30 mouse cellular contexts compared by ENCODE assay signal in genomic region chr13:109181363-109181762, GRCm38 (mm10).
DNase-seq lines count a peak whose midpoint lies in the region; ATAC-seq and TF ChIP-seq lines count a peak whose summit lies in the region.
"Had no signal": no experiment of that assay in that cellular context is flagged by ENCODE, and none has a peak within 500 bp of the region (broad histone marks: within the 10 kb centered on the region; RNA-seq: fewer than 3 reads in every experiment).

No protein-coding gene starts in this region.

- no peak overlapping the region for H3K9ac ChIP-seq in kidney, embryonic 16.5 days (replicated peaks; ENCODE audit: low read length)
- H3K9ac ChIP-seq in hindbrain, embryonic 13.5 days: no peak overlapping the region
- H3K9ac ChIP-seq: embryonic facial prominence, embryonic 12.5 days; embryonic facial prominence, embryonic 15.5 days; forebrain, embryonic 12.5 days; heart, embryonic 12.5 days; heart, embryonic 15.5 days; hindbrain, embryonic 14.5 days had no signal

- TF ChIP-seq CTCF in kidney, adult 2 months (conservative IDR thresholded peaks at IDR 0.05; ENCODE audit: insufficient read depth, insufficient read length, low read depth, low read length): no peak

- H3K27ac ChIP-seq in kidney, adult 2 months (ENCODE audit: insufficient read depth, low read depth, low read length): no peak overlapping the region
- no peak overlapping the region for H3K27ac ChIP-seq in kidney, embryonic 16.5 days (ENCODE audit: low read length)
- no peak overlapping the region for H3K27ac ChIP-seq in hindbrain, embryonic 13.5 days
- H3K27ac ChIP-seq: embryonic facial prominence, embryonic 12.5 days; embryonic facial prominence, embryonic 15.5 days; forebrain, embryonic 12.5 days; heart, embryonic 15.5 days; hindbrain, embryonic 10.5 days; hindbrain, embryonic 14.5 days; hindbrain, postnatal 0 days had no signal

- H3K4me1 ChIP-seq in kidney, adult 2 months (ENCODE audit: control insufficient read depth, insufficient read depth, low read length): no peaks in the 10 kb centered on the region
- H3K4me1 ChIP-seq in kidney, embryonic 16.5 days (ENCODE audit: insufficient read depth, low read length): no peaks in the 10 kb centered on the region
- no peaks in the 10 kb centered on the region for H3K4me1 ChIP-seq in hindbrain, embryonic 13.5 days (replicated peaks)
- H3K4me1 ChIP-seq: embryonic facial prominence, embryonic 12.5 days; embryonic facial prominence, embryonic 15.5 days; forebrain, embryonic 12.5 days; heart, embryonic 12.5 days; heart, embryonic 15.5 days; hindbrain, embryonic 10.5 days had no signal

- WGBS in kidney, adult 2 months: 59% methylated on average over 6 of the region's 6 CpGs
- WGBS in kidney, embryonic 16.5 days: 38% methylated on average over 6 of the region's 6 CpGs
- WGBS in hindbrain, embryonic 13.5 days: 77% methylated on average over 6 of the region's 6 CpGs

- DNase-seq in kidney, adult 2 months: peak; percentile 32
- DNase-seq in kidney, adult 8-10 months: no peak
- DNase-seq in kidney, adult 18-20 months: no peak
- DNase-seq in kidney, postnatal 10 days: peak; percentile 24
- peak; percentile 4 for DNase-seq in mesoderm, embryonic 11.5 days (ENCODE audit: low read depth, low spot score)
- DNase-seq: adrenal gland, postnatal 10 days; adrenal gland, postnatal 36 days; B cell, adult 2 months; cerebellum, adult 11 months; cerebellum, adult 2 months; cerebellum, adult 9-11 months; cerebellum, postnatal 25 days; gastrocnemius, postnatal 10 days; gastrocnemius, postnatal 36 days; heart, postnatal 10 days; heart, postnatal 36 days had no signal

- H3K4me2 ChIP-seq in kidney, embryonic 16.5 days (replicated peaks; ENCODE audit: low read depth, low read length): no peak overlapping the region
- H3K4me2 ChIP-seq in hindbrain, embryonic 13.5 days: no peak overlapping the region
- H3K4me2 ChIP-seq: embryonic facial prominence, embryonic 12.5 days; embryonic facial prominence, embryonic 15.5 days; forebrain, embryonic 12.5 days; heart, embryonic 12.5 days; heart, embryonic 15.5 days; hindbrain, embryonic 14.5 days had no signal

- no peaks in the 10 kb centered on the region for H3K36me3 ChIP-seq in kidney, adult 2 months (ENCODE audit: control insufficient read depth, insufficient read depth, low read length)
- no peaks in the 10 kb centered on the region for H3K36me3 ChIP-seq in kidney, embryonic 16.5 days (ENCODE audit: insufficient read depth, low read length)
- no peaks in the 10 kb centered on the region for H3K36me3 ChIP-seq in hindbrain, embryonic 13.5 days
- H3K36me3 ChIP-seq: embryonic facial prominence, embryonic 12.5 days; embryonic facial prominence, embryonic 15.5 days; forebrain, embryonic 12.5 days; G1E; heart, embryonic 12.5 days; heart, embryonic 15.5 days; hindbrain, embryonic 10.5 days had no signal

- peak; percentile 49; the same call in 1 of the 2 replicates for ATAC-seq in kidney, embryonic 16.5 days (ENCODE audit: low FRiP score, low TSS enrichment)
- no peak for ATAC-seq in hindbrain, embryonic 13.5 days (ENCODE audit: low FRiP score)
- ATAC-seq: forebrain, embryonic 16.5 days; hindbrain, postnatal 0 days; Patski had no signal

- no peak overlapping the region for H3K4me3 ChIP-seq in kidney, adult 2 months (ENCODE audit: insufficient read depth, low read depth, low read length)
- no peak overlapping the region for H3K4me3 ChIP-seq in kidney, embryonic 16.5 days (ENCODE audit: low read length)
- no peak overlapping the region for H3K4me3 ChIP-seq in hindbrain, embryonic 13.5 days
- H3K4me3 ChIP-seq: embryonic facial prominence, embryonic 12.5 days; embryonic facial prominence, embryonic 15.5 days; forebrain, embryonic 12.5 days; heart, embryonic 12.5 days; heart, embryonic 15.5 days; hindbrain, embryonic 10.5 days had no signal

- no peak for TF ChIP-seq POLR2A in kidney, adult 2 months (IDR thresholded peaks at IDR 0.05; ENCODE audit: low read depth, low read length)

- H3K9me3 ChIP-seq in kidney, embryonic 16.5 days (ENCODE audit: low read length): no peaks in the 10 kb centered on the region
- no peaks in the 10 kb centered on the region for H3K9me3 ChIP-seq in hindbrain, embryonic 13.5 days
- H3K9me3 ChIP-seq: embryonic facial prominence, embryonic 12.5 days; embryonic facial prominence, embryonic 15.5 days; forebrain, embryonic 12.5 days; G1E; heart, embryonic 12.5 days; heart, embryonic 15.5 days; hindbrain, embryonic 10.5 days had no signal

- no peaks in the 10 kb centered on the region for H3K27me3 ChIP-seq in kidney, adult 2 months (replicated peaks; ENCODE audit: control insufficient read depth, insufficient read depth, low read length)
- H3K27me3 ChIP-seq in kidney, embryonic 16.5 days (ENCODE audit: insufficient read depth, low read length): 0 out of 2 replicates have a peak, but pooled peaks cover 3% of the 10 kb centered on the region
- no peaks in the 10 kb centered on the region for H3K27me3 ChIP-seq in hindbrain, embryonic 13.5 days
- H3K27me3 ChIP-seq: CH12.LX; embryonic facial prominence, embryonic 12.5 days; embryonic facial prominence, embryonic 15.5 days; forebrain, embryonic 12.5 days; heart, embryonic 12.5 days; heart, embryonic 15.5 days had no signal

Comparison
In these comparisons a context has a peak if more than half of its experiments do, and no peak if none do; other contexts are left out.
1. DNase-seq: peak in kidney, adult 2 months (single experiment), kidney, postnatal 10 days (single experiment) and mesoderm, embryonic 11.5 days (single experiment); none in kidney, adult 8-10 months (0 of 2) and kidney, adult 18-20 months (single experiment).